Mouse (Mus musculus) testis, adult 2 months (tissue): ENCODE measurements around the gene Blm.

ENCODE experiments used
- CTCF ChIP-seq: fragments of 200-500 bp; IDR thresholded peaks from 2 replicates; pipeline ENCODE4 v1.5.1; 2012; ENCODE audit warnings: low read depth, mild to moderate bottlenecking, inconsistent platforms, low read length, moderate library complexity; ENCODE audit not compliant: control insufficient read depth, insufficient read depth, insufficient replicate concordance
- POLR2A ChIP-seq: fragments of 200-500 bp; IDR thresholded peaks from 2 replicates; pipeline ENCODE4 v1.6.1; 2012; ENCODE audit warnings: low read depth, mild to moderate bottlenecking, inconsistent platforms, low read length, moderate library complexity; ENCODE audit not compliant: control insufficient read depth

DNA sequence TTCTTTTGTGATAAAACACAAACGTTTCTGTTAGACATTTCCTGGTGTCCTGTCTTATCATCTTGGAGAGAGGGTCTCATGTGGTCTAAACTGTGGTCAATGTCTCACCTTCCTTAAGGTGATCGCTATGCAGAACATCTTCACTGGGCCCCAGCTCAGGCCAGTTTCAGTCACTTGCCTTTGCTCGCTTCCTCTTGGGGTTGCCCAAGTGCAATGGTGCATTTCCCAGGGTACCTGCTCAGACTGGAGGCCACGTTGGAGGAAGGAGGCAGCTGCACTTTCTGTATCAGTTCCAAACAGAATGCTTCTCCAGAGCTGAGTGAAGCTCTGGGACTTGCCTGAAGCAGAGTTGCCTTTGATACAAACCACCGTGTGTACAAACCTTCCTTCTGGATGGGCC is 80.9 kb downstream of the Blm start:
- TF ChIP-seq POLR2A (no peak), CTCF (no peak)
